Mouse (Mus musculus): Measurements from ENCODE around the gene Bag6.

Gene Bag6

DNA sequence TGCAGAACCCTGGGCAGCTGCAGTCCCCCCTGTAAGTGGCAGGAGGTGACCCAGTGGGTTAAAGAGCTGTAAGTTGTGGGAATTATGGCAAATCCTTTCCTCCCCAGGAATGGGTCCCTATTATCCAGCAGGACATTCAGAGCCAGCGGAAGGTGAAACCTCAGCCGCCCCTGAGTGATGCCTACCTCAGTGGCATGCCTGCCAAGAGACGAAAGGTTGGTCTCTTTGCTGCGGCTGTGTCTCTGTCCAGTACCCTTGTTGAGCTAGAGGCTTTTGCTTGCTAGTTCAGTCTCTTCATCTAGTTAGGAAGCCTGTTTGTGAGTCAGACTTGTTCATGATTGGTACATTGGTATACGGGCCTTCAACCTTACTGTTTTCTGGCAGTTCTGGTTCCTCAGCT lies 11.2 kb downstream of the Bag6 start:
- no peak for DNase-seq (ENCODE audit: low read depth, low spot score)

DNA sequence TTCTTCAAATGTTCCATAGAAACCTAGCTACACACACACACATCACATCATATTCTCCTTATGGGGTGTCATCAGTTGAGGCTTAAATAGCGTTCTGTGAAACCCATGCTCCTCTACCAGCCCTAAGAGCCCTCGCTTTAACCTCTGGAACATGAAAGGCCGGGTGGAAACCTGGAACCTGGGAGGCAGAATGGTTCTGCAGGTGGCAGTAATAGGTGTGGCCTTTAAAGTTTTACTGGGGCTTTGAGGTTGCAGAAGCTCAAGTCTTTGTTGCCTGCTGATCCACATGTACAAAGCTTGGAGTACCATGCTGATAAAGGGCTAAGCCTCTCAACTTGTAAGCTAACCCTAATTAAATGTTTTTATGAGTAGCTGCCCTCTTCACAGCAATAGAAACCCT lies 12.4 kb downstream of the Bag6 start:
- no peak for DNase-seq (ENCODE audit: low read depth, low spot score)

DNA sequence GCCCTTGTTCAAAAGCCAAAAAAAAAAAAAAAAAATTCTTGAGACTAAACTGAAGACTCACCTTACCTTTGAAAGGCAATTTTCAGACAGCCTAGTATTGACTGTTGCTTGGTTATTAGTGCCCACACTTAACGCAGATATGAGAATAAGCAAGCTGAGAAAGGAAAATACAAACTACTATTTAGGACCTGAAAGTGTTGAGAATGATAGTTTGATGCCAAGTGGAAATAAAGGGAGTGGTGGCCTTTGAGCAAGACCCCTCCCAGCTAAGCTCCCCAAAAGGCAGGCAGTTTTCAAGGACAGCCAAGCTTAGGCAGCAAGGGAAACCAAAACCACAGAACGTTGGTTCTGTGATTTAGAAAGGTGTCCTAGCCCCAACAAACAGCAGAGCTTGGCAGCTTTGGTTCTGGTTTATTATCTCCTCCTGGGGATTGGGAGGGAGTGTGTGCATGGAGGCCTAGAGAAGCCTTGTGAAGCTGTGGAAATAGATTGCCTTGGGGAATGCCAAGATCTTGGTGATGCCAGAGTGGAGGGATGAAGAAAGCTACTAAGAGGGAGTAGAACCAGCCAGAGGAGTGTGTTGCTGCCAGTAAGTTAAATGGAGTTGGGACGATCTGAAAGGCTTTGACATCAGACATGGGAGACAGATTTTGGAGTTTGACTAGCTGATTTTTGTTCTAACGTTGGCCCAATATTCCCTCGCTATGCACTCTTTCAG lies 13.1 kb downstream of the Bag6 start:
- DNase-seq (ENCODE audit: low read depth, low spot score): no peak

DNA sequence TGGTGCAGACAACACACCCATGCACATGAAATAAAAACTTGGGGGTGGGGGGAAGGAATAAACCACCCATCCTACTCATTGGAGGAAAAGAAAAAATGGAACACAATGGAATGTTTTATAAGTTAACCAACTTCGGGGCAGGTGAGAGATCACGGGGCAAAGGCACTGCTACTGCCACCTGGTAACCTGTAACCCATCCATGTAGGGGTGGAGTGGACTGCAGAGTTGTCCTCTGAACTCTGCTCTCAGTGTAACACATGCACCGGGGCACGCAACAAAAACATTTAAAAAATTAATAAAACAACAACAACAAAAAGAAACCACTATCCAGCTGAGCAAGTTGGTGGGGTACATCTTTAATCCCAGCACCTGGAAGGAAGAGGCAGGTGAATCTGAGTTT lies 17.1 kb downstream of the Bag6 start:
- no peak for DNase-seq (ENCODE audit: low read depth, low spot score)

DNA sequence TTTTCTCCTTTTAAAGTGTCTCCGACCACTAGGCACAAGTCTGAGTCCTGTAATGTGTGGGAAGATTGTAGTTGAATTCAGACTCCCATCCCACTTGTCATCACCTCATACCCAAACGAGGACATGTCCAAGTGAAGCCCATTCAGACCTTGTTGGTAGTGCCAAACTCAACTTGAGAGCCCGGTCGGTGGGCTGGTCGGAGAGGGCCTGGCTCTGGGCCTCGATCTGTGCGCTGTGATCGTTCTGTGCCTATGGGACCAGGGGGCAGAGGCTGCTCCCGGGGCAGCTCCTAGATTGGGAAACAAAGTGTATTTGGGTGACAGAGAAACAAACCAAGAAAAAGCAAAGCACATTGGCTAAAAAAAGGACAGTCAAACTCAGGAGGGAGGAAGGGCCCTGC lies 18.1 kb downstream of the Bag6 start:
- DNase-seq (ENCODE audit: low read depth, low spot score): no peak

DNA sequence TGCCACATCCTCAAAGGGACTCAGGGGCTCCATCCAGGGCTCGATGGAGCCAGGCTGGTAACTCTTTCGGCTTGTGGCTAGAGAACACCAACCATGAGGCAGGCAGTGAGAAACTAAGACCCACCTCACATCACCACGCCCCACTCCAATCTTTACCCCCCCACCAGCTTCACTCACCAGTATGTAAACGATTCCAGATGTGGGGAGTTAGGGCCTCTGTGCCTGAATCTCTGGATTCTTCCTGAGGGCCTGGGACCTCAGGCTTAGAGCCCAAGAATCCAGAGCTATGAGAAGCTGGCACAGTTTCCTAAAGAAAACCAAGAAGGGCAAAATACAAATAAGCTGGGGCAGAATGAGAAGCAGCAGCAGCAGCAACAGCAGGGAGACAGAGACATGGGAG lies 19.0 kb downstream of the Bag6 start:
- no peak for DNase-seq (ENCODE audit: low read depth, low spot score)

DNA sequence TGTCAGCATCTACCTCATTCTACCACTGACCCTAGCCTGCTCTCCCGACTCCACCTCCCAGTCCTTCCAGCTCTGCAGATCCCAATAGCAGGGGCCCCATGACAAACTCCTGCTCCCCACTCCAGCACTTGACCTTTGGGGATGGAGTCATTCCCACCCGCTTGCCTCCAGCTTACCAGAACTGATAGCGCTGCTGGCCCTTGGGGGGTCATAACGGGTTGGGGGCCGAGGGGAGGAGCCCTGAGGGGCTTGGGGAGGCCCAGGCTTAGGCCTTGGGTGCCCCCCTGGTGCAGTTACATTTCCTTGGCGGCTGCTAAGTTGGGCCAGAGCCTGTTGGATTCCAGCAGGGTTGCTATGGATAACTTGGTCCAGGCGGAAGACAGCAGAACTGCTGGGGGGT lies 19.6 kb downstream of the Bag6 start:
- no peak for DNase-seq (ENCODE audit: low read depth, low spot score)

DNA sequence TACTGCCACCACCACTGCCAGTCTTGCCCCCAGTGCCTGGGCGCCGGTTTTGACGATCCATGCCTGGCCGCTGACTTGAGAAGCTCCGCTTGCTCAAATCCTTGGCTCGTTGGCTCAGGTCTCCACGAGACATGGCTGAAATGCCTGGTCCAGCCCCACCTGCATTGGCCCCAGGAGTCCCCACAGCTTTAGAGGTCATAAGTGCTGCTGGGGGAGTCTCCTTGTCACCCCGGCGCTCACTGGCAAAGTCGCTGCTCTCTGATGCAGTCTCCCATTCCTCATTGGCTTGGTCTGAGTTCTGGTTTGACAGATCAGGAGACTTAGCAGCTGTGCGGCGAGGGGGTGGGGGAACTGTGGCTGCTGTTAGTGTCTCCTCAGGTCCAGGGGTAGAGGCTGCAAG lies 20.5 kb downstream of the Bag6 start:
- DNase-seq (ENCODE audit: low read depth, low spot score): no peak

DNA sequence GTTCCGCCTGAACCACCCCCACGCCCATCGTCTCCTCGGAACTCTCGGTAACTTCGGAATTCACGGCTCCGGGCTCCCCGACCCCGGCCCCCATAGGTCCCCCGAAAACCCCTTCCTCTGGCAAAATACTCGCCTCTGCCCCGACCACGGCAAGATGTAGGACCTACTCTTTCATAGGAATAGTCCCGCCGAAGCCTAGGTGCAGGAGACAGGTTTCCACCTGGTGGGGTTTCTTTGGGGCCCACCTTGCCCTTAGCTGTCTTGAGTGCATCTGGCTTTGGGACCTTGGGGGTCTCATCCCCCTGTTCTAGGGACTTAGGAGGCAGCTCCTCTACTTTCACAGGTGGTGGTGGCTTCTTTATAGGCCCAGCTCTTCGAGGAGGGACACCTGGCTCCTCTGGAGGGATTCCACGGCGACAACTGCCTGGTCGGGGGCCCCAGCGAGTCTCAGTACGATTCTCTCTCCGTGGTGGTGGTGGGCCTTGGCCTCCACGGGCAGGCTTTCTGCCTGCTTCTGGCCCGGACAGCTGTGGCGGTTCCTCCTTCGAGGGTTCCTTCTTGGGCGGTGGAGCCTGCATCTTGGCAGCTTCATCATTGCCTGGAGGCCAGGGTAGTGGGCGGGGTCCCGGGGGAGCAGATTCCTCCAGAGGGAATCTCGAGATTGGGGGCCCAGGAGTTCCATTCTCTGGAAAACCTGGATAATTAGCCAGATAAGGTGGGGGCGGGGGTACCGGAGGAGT lies 21.7 kb downstream of the Bag6 start:
- no peak for DNase-seq (ENCODE audit: low read depth, low spot score)

DNA sequence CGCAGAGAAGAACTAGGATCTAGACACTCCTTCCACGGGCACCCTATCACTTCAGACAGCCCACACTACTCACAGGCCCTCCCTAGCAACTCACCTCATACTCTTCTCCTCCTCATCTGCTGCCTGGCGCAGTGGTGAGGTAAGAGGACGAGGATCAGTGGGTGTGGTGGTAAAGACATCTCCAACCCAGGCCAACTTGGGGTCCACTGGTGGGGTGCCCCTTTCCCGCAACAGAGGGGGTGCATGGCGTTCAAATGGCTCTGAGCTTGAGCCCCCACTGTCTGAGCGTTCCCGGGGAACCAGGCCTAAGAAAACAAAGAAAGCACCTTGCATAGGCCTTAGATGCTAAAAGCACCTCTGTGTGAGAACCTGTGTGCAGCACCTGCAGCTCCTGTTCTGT lies 22.3 kb downstream of the Bag6 start:
- DNase-seq (ENCODE audit: low read depth, low spot score): no peak

DNA sequence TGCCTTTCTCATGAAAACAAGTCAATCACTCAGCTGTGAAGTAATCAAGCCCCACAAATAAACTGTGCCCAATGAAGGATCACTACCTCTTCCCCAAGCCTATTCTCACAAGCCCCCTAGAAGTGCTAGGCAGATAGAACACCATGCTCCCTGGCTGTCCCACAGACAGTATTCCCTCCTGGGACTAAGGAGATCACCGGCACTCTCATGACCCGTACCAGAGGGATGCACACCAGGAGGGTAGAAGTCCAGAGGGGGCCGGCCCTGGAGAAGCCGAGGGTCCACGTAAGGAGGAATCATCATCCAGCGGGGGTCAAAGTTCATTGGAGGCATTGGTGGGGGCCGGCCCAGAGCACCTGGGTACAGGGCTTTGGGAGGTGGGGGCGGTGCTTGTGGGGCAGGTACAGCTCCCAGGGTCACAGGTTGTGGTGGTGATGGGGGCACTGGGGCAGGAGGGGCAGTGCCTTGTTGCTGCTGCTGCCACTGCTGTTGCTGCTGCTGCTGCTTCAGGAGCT lies 22.7 kb downstream of the Bag6 start:
- DNase-seq (ENCODE audit: low read depth, low spot score): no peak

DNA sequence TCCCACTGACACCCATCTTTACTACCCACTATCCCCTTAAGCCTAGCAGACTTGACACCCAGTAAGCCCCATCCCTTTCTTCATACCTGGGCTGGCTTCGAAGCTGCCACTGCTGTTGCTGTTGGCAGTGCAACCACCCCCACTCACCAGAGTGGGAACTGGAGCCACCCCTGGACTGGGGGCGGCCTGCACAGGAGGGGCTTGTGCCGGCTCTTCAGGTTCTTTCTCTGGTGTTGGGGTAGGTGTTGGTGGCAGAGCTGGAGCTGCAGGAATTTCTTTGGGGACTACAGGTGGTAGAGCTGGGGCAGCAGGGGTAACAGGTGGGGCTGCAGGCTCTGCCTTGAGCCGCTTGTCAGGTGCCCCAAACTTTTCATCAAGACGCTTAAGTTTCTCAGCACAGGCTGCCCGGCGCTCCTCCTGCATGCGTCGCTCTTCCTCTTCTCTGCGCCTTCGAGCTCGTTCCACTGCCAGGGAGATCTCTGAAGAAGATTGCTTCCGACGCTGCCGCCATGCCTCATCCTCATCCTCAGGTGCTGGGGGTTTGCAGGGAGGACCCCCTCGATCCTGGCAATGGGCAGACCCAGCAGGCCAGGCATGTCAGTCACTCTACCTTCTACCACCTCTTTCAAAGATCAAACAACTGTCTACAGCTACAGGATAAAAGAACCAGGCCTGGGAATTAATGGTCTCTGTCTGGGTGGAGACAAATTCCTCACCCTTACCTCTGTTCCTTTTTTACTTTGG lies 24.0 kb downstream of the Bag6 start:
- no peak for DNase-seq (ENCODE audit: low read depth, low spot score)

DNA sequence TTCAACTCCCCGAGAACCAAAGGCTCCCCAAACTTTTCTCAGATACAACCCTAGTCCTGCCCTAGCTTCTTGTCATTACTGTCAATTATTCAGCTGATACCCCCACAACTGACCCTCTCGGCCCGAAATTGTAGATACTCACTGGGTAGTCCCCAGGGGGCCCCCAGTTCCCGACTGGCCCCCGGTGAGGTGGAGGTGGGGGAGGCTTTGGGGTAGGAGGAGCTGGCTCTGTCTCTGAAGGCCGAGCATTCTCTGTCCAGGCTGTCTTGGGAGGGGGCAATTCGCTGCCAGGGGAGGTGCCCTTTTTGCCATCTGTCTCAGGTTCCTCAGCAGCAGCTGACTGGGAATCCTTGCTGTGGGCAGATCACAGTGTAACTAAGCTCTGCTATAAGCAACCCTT lies 24.7 kb downstream of the Bag6 start:
- DNase-seq (ENCODE audit: low read depth, low spot score): no peak

DNA sequence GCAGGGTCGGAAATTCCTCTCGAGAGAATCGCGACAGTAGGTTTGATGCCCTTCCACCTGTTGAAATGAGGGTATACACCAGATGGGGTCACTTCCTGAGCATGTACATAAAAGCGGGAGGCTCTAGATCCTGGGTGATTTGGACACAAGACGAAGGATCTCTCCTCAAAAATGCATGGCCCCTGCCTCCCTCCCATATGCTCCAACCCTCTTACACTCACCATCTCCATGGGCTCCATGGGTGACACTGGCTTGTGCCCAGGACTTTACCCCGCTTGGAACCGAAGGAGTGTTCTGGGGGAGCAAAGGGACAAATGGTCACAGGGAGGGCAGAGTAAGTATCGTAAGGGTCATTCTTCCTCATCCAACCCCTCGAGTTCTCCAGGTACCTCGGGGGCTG lies 26.4 kb downstream of the Bag6 start:
- DNase-seq (ENCODE audit: low read depth, low spot score): no peak

DNA sequence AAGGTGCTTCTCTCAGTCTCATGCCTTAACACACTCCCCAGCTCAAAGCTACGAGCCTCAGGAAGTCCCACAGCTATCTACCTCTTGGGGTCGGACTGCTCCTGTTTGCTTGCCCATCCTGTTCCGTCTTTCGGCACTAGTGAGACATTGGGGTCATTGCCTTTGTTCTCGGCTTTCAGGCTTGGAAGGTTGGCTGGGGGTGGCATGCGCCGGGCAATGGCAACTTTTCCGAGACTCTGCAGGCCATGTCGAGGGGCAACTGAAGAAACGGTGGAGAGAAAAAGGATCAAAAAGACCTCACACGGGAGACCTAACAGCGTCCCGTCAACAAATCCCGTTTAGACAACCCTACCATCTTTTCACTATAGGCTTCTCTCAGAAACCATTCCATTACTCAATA lies 27.1 kb downstream of the Bag6 start:
- DNase-seq (ENCODE audit: low read depth, low spot score): no peak

DNA sequence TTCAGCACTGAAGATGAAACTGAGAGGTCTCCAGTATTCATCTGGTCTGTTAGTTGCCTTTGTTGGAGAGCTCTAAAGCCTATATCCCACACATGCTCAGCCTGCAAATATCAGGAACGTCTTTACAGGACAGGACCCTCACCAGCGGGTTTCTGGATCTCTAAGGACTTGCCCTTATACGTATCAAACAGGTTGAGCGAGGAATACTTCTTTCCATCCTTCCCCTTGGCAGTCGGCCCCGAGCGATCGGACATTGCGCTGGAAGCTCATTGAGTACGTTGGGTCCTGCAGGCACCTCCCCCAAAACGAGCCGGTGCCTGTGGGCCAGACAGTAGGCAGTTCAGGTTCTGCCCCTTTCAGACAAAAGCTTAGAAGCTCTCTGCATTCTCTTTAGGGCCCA lies 27.8 kb downstream of the Bag6 start:
- DNase-seq (ENCODE audit: low read depth, low spot score): no peak

DNA sequence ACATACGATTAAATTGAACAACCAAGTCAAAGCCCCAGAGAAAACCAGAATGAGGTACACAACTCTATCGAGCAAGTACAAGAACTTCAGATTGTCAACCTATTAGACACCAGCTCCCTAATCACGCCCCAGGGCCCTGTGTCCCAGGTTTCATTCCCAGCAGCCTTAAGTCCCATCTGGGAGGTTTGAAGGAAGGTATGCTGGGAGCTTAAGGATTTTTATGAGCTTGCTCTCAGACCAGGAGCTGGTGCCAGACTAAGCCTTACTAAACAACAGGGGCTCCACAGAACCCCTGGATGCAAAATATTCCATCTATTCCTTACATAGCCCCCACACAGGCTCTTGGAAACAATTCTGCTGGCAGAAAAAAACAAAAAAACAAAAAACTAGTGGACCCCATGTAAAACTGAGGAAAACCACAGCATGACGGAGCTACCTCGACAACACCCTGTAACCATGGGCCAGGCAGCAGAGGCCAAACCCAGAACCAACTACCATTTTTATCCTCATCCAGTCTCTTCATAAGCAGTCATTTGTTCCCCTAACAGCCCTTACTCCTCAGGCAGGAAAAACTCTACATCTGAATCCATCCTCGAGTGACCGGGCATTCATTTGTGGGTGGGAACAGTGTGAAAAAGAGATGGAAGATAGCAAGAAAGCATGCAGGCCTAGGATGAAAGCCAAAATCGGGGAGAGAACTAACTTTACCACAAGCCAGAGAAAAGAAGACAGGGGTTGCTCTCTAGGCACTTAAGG lies 28.5 kb downstream of the Bag6 start:
- DNase-seq (ENCODE audit: low read depth, low spot score): peak; percentile 27

DNA sequence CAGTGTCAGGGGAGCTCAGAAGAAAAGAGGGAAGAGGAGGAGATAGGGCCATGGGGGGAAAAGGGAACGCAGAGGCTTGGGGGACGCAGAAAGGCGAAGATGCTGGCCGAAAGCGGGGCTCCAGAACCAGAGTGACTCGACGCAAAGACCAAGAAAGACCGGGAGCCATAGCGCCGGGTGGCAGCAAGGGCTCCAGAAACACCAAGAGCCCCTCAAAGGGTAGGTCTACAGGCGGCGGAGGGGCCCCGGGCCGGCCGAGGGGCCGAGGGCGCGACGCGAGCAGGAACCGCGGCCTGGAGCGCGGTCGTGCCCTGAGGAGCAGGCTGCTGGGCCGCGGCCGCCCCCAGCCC lies 29.2 kb downstream of the Bag6 start:
- DNase-seq (ENCODE audit: low read depth, low spot score): peak; percentile 27

DNA sequence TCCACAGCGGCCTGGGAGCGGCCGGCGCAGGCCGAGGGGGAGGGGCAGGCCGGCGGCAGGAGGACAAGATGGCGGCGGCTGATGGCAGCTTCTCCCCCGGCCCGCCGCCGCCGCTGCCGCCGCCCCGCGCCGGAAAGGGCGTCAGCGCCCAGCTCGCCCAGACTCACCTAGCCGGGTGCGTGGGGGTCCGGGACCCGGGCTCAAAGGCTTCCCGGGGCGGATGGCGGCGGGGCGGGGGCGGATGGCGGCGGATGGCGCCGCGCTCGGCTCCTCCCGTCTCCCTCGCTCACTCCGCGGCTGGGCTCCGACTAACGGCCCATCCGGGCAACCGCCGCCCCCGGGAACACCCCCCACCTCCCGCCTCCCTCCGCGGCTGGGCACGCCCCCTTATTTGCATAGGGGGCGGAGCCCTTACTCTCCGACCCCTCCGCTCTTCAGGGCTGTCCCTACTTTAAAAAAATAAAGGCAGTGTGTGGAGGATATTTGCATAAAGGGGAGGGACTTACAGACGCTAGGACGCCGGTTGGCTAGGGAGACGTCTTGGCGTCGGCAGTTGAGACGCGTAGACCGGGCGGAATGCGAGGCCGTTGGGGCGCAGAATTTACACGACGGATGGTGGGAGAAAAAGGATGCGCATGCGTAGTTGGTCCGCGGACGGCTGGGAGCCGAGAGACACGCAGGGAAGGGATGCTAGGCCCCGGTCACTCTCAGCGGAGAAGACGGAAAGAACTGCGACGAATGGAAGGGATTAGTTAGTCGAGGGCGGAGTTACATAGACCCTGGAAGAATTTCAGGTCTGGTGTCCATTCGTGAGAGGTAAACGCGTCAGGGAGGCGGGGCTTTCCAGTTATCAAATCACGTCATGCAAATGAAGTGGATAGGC lies 29.8 kb downstream of the Bag6 start, which contains the start of gene Prrc2a:
Gene Prrc2a (minus strand): TSS at position 330 of the 883 bp plus-strand sequence.
- DNase-seq (ENCODE audit: low read depth, low spot score): peak; percentile 95

DNA sequence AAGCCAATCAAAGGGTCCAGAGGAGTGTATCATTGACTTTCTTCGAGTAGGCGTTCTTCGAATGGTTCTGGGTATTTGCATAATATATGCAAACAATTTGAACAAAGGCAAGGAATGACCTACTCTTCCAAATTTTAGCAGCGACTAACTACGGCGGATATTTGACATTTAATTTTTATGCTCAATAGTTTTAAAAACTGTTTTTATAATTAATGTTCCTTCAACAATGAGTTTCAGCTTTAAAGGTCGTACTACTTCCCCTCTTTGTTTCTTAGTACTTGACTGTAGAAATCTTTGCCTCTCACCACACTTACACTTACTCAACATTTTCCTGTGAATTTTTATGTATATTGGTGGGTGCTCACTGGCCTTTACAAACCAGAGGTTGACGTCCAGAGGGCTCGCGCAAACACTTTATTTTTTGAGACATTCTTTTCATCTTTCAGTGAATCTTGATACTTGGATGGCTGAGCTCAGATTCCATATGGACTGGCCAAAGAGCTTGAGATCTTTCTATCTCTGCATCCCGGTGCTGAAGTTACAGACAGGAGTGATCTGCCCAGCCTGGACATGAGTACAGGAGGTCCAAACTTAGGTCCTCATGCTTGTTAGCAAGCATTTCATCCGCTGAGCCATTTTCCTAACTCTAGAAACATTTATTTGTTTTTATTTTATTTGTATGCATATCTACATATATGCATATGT lies 30.6 kb downstream of the Bag6 start:
- no peak for DNase-seq (ENCODE audit: low read depth, low spot score)

Measured in c-Kit-negative CD71-positive TER-119-positive erythroid progenitor cells, embryonic 14.5 days (primary cell).